Mouse (Mus musculus): ENCODE measurements around the gene Anxa7.

- TF ChIP-seq CTCF (IDR thresholded peaks at IDR 0.05; ENCODE audit: borderline replicate concordance, insufficient read depth, low read depth, low read length) (no peak), POLR2A (IDR thresholded peaks at IDR 0.05; ENCODE audit: borderline replicate concordance, insufficient read depth, low read length) (no peak)
Observed at GRCm38 (mm10) chr14:20431726-20432125, 48.2 kb downstream of the Anxa7 start.
